Mouse (Mus musculus): ENCODE measurements around the gene Cdh5.

The Cdh5 gene

GRCm38 (mm10) chr8:104188459-104188858, 87.0 kb downstream of the Cdh5 start:
- DNase-seq (ENCODE audit: low read depth, low spot score): no peak

- DNase-seq (ENCODE audit: low read depth, low spot score): no peak
These were observed 89.5 kb downstream of the Cdh5 start for GRCm38 (mm10) chr8:104190777-104191468.

- DNase-seq (ENCODE audit: low read depth, low spot score): no peak
These were observed 90.1 kb downstream of the Cdh5 start for GRCm38 (mm10) chr8:104191496-104191895.
